Mouse (Mus musculus) forebrain, postnatal 0 days (tissue): ENCODE results near the gene Tmem38b. TPM values are rescaled to one million over a fixed set of nuclear protein-coding genes. Genes with fewer than 3 reads are reported as not detected.
A peak's percentile ranks its signal among the peaks of the same experiment; 100 is the strongest.
"Not testable (repeated sequence)": the region's sequence is repeated elsewhere in the genome, so short reads cannot be mapped to it uniquely, and the experiment has no call there.

Source experiments
- ATAC-seq: fragments of 200-750 bp; cut with Nextera tagmentation; 2 replicates; pipeline ENCODE4 v1.8.0; 2017; ENCODE audit warnings: mild to moderate bottlenecking, moderate library complexity
- DNase-seq: peaks from one replicate; pipeline ENCODE4 v3.0.0-alpha.2; 2015
- H3K27ac ChIP-seq: fragments of 300-500 bp; sonication (generic); 2 replicates; pipeline ENCODE4 v1.5.1; 2014; ENCODE audit warnings: low read depth, mild to moderate bottlenecking, antibody characterized with exemption, low read length, moderate library complexity, mixed read lengths
- H3K27me3 ChIP-seq: fragments of 300-500 bp; sonication (generic); 2 replicates; pipeline ENCODE4 v1.6.1; 2014; ENCODE audit warnings: mild to moderate bottlenecking, low read length, mixed read lengths; ENCODE audit not compliant: insufficient read depth
- H3K36me3 ChIP-seq: fragments of 300-500 bp; sonication (generic); 2 replicates; pipeline ENCODE4 v1.6.1; 2014; ENCODE audit warnings: mild to moderate bottlenecking, moderate library complexity; ENCODE audit not compliant: insufficient read depth
- H3K4me1 ChIP-seq: fragments of 300-500 bp; sonication (generic); 2 replicates; pipeline ENCODE4 v1.6.1; 2014; ENCODE audit warnings: antibody characterized with exemption; ENCODE audit not compliant: insufficient read depth
- H3K4me2 ChIP-seq: fragments of 300-500 bp; sonication (generic); 2 replicates; pipeline ENCODE4 v1.6.1; 2014; ENCODE audit warnings: low read depth, mild to moderate bottlenecking, moderate library complexity
- H3K4me3 ChIP-seq: fragments of 300-500 bp; sonication (generic); 2 replicates; pipeline ENCODE4 v1.5.1; 2014; ENCODE audit warnings: low read depth, low read length, mixed read lengths
- H3K9ac ChIP-seq: fragments of 300-500 bp; sonication (generic); 2 replicates; pipeline ENCODE4 v1.6.1; 2014; ENCODE audit warnings: mild to moderate bottlenecking
- H3K9me3 ChIP-seq: fragments of 300-500 bp; sonication (generic); 2 replicates; pipeline ENCODE4 v1.6.1; 2016; ENCODE audit warnings: low read length
- CTCF ChIP-seq: sonication (generic); IDR thresholded peaks from 2 replicates; pipeline ENCODE4 v1.5.1; 2016; ENCODE audit warnings: antibody characterized with exemption, control low read depth, low read depth
- WGBS: fragments of 180-500 bp; shearing (Covaris S2); extraction: QIAGEN DNeasy Blood & Tissue Kit; methylation state at CpG from one replicate; pipeline ENCODE4 v1.1.7; 2014; 5-methylcytosine and 5-hydroxymethylcytosine counted together
- polyA plus RNA-seq: library from polyadenylated mRNA; unstranded; fragments of >200 nt; fragmentation: Nextera tagmentation; extraction: Ambion mirVana; gene quantifications from 2 replicates; pipeline ENCODE4 v1.2.1, GENCODE M21; 2015
- total RNA-seq: library from RNA; depleted of rRNA; stranded (reverse); fragments of >200 nt; gene quantifications from 2 replicates; pipeline ENCODE4 v1.2.3, GENCODE M21; 2014

Tmem38b gene
- total and polyA plus RNA-seq, 2 experiments from 2014 or later: 4.3 to 5.4 TPM

DNA sequence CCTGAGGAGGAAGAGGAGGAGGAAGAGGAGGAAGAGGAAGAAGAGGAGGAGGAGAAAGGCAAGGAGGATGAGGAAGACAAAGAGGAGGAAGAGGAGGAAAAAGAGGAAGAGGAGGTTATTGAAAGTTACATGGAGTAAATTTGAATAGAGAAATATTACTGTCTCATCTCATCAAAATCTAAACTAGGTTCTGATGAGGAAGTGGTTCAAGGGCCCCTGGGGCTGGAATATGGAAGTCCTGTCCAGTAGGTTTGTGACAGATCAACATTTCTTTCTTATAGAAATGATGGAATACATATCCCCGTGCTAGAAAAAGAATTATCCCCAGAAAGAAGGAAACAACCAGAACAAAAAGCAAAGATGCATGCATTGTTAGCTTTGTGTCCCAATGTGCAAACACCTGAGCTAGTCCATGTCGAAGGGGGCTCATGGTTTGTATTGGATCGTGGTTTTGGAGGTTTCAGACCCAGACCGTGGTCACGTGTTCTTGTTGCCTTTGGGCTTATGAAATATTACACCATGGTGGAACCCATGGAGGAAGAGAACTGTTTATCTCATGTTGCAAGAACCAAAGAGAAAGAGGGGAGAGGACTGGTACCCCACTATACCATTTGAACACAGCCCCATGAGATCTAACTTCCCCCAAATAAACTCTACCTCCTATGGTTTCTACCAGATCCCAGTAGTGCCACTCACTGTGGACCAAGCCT lies 31.4 kb upstream of the Tmem38b start:
- H3K9ac ChIP-seq: no peak overlapping the region
- no peak overlapping the region for H3K27ac ChIP-seq
- no peaks in the 10 kb centered on the region for H3K36me3 ChIP-seq
- no peak overlapping the region for H3K4me3 ChIP-seq
- ATAC-seq (no peak), DNase-seq (no peak)
- no peaks in the 10 kb centered on the region for H3K4me1 ChIP-seq
- no peak overlapping the region for H3K4me2 ChIP-seq
- TF ChIP-seq CTCF: no peak
- H3K9me3 ChIP-seq: no peaks in the 10 kb centered on the region
- 94% methylated on average over 5 of the region's 5 CpGs for WGBS
- H3K27me3 ChIP-seq: no peaks in the 10 kb centered on the region

DNA sequence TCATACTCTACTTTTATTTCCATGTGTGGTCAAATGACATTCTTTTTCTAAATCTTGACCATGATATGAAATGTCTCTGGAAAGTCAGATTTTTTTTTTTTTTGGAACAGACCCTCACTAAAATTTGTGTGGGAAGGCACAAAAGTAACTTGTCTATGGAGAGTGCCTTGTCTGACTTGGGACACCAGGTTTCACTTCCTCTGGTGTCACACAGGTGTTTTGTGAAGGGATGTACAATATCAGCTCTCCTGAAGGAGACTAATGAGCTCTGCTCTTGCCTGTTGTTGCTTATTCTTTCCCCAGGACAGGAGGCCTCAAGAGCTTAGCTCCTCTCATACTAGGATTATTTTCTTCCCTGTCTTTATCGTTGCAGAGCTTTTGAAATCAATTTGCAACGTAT lies 30.8 kb upstream of the Tmem38b start:
- Histone ChIP-seq H3K4me3 (no peak overlapping the region), H3K36me3 (no peaks in the 10 kb centered on the region), H3K4me2 (no peak overlapping the region), H3K27ac (no peak overlapping the region), H3K9me3 (no peaks in the 10 kb centered on the region), H3K27me3 (no peaks in the 10 kb centered on the region), H3K9ac (no peak overlapping the region), H3K4me1 (no peaks in the 10 kb centered on the region)
- no peak for TF ChIP-seq CTCF
- DNase-seq (no peak), ATAC-seq (no peak)
- 26% methylated on average over 2 of the region's 2 CpGs for WGBS

DNA sequence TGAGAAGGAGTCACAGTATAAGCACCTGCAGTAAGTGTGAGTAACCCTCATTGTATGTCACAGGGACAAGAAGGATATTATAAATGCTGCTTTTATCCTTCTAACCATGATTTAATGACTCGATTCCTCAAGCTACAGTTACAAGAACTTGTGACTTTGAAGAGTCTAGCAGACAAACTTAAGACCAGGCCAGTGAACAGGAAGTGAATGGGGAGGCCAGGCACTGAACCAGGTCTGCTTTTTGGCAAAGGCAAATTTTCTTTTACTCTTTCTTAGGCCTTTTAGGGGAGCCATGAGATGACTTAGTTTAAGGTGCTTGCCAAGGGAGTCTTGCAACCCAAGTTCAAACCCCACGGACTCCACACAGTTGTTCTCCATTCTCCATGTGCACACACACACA lies 30.1 kb upstream of the Tmem38b start:
- H3K36me3 ChIP-seq: no peaks in the 10 kb centered on the region
- H3K9me3 ChIP-seq: no peaks in the 10 kb centered on the region
- H3K4me3 ChIP-seq: no peak overlapping the region
- H3K9ac ChIP-seq: no peak overlapping the region
- H3K4me2 ChIP-seq: no peak overlapping the region
- 83% methylated on average over 2 of the region's 2 CpGs for WGBS
- ATAC-seq: no peak
- H3K27me3 ChIP-seq: no peaks in the 10 kb centered on the region
- no peak for DNase-seq
- no peak for TF ChIP-seq CTCF
- no peak overlapping the region for H3K27ac ChIP-seq
- no peaks in the 10 kb centered on the region for H3K4me1 ChIP-seq

DNA sequence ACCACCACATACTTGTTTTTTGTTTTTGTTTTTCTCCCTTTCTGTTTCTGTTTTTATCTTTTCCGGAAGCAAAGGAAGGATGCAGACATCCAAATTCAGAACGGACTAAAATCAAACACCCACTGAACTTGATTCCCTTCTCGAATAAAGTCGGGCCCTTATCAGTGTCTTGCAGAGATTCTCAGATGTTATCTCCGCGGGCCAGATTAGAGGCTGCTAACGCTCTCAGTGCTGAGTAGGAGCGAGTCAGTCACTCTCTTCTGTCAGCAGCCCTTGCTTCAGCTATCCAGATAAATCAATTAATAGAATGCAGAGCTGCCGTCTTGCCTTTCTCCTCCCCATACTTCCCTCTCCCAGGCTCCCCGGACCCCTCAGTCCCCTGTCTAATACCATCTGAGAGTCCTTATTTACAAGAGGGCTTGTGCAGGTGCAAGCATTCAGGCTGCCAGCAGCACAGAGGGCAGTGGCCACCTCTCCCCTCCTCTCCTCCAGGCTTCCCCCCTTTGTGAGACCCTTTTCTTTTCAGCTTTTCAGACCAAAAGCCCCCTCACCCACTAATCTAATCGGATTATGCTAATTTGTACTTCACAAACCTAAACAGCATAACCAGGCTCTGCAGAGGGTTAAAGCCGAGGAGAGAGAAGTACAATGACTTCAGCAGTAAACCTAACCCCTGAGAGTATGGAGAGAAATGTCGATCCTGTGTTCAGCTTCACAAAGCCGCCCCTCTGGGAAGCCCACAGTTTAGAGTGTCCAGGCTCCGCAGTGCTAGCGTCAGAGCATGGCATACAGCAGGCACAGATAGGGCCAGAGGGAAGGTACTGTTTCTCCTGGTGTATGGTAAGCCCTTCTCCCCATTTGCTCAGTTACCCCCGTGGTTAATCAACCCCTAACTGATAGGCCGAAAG lies 28.7 kb upstream of the Tmem38b start:
- Histone ChIP-seq H3K27me3 (no peaks in the 10 kb centered on the region), H3K4me3 (no peak overlapping the region), H3K9ac (no peak overlapping the region), H3K36me3 (no peaks in the 10 kb centered on the region), H3K27ac (no peak overlapping the region), H3K9me3 (no peaks in the 10 kb centered on the region), H3K4me1 (no peaks in the 10 kb centered on the region), H3K4me2 (no peak overlapping the region)
- TF ChIP-seq CTCF: no peak
- DNase-seq: no peak
- WGBS: 8% methylated on average over 18 of the region's 18 CpGs
- no peak for ATAC-seq

DNA sequence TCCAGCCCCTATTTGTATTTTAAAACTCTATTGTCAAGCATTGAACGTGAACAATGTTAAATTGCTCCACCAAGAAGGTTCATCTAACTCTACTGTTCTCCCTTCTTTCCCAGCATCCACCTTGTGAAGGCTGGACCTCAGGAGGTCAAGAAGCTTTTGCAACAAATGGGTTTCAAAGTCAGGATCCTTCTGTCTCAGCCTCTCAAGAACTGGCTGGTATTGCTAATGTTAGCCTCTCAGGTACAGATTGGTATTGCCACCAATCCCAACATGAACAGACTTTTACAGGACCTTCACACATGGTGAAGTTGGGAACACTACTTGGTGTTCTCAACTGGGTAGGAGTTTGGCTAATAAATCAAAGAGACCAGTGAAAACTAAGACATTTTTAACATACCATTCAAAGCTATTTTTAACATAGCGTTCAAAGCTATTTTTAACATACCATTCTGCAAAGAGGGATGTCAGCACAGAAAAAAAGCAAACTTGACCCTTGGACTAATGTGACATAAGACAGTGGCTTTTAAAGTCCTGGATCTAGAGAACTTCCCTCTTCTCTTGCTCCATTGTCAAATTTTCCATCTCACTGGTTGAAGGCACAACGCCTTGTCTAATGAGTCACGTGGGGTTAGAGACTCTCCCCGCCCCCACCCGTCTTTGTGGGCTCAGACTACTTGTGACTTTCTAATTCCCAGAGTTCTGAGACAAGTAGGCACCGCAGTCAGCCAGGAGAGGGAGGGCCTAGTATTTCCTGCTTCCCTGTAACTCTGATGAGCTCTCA lies 26.8 kb upstream of the Tmem38b start:
- ATAC-seq: peak; percentile 20; the same call in 1 of the 2 replicates
- TF ChIP-seq CTCF: no peak
- H3K27me3 ChIP-seq: no peaks in the 10 kb centered on the region

DNA sequence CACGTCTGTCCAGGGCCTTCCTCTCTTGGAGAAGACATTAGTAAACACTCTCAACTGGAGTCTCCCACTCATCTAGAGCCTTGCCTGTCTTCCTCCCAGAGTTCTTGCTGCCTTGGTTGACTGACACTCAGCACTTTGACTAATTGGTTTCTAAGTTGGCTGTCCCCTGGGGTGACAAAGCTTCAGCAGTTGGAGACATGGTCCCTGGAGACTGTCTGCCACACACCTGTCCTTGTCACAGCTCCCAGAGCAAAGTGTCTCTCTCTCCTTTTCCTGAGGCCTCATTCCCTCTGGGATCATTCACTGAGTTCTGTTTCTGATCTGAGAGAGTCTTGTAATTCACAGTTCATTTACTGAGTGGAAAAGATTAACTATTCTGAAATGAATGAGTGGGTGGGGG lies 26.1 kb upstream of the Tmem38b start:
- Histone ChIP-seq H3K27ac (no peak overlapping the region), H3K4me3 (no peak overlapping the region), H3K9me3 (no peaks in the 10 kb centered on the region), H3K4me2 (no peak overlapping the region), H3K36me3 (no peaks in the 10 kb centered on the region), H3K4me1 (no peaks in the 10 kb centered on the region), H3K27me3 (no peaks in the 10 kb centered on the region), H3K9ac (no peak overlapping the region)
- WGBS: 54% methylated on average over 1 of the region's 1 CpGs
- ATAC-seq (peak; percentile 54; the same call in 1 of the 2 replicates), DNase-seq (no peak)
- TF ChIP-seq CTCF: no peak

More for the DNA sequence above, 26.8 kb upstream of the Tmem38b start:
- Histone ChIP-seq H3K9ac (no peak overlapping the region), H3K4me1 (no peaks in the 10 kb centered on the region), H3K4me3 (no peak overlapping the region), H3K9me3 (no peaks in the 10 kb centered on the region), H3K4me2 (no peak overlapping the region), H3K27ac (no peak overlapping the region), H3K36me3 (no peaks in the 10 kb centered on the region)
- DNase-seq: no peak
- whole genome bisulfite sequencing: 32% methylated on average over 7 of the region's 7 CpGs

DNA sequence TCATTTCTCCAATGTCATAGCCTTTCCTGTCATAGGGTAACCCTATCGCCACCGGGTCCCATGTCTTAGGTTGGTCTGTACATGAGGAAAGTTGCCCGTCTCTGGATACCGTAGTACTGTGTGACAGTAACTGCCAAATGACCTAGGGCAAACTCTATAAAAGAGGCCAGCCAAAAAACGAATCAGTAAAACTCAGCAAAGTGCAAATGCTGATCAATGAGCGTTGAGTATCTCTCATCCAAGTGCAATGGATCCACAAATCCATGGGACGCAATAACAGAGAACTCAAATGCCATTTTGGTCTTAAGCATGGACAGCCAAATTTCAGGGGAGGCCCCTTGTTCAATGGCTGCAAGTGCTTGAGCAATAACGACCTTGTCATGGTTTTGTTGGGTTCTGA lies 22.2 kb upstream of the Tmem38b start:
- not testable (repeated sequence) for ATAC-seq, H3K27ac ChIP-seq, H3K36me3 ChIP-seq, DNase-seq, H3K4me3 ChIP-seq, H3K4me1 ChIP-seq, H3K27me3 ChIP-seq, H3K4me2 ChIP-seq, H3K9ac ChIP-seq, H3K9me3 ChIP-seq
- 97% methylated on average over 8 of the region's 8 CpGs for whole genome bisulfite sequencing

DNA sequence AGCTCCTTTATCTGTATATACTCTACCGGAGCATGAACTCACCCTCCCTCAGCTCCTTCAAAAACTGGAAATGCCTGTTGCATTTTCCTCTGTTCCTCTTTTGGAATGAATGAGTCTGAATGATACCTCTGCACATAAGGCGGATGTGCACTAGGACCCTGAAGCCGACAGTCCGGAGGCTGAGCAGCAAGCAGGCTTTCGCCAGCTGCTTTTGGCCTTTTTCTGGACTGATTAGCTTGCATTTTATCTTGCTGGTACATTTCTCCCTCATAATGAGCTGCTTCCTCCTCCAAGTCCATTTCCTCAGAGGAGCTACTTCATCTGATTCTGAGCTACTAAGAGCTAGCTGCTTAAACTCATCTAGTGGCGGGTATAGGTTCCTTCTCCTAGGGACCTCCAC lies 19.4 kb upstream of the Tmem38b start:
- ATAC-seq, H3K4me3 ChIP-seq, DNase-seq, H3K9me3 ChIP-seq, H3K9ac ChIP-seq, H3K27me3 ChIP-seq, H3K36me3 ChIP-seq, H3K27ac ChIP-seq, H3K4me1 ChIP-seq, H3K4me2 ChIP-seq: not testable (repeated sequence)
- WGBS: 84% methylated on average over 6 of the region's 6 CpGs
